In genomic region chr16:32877343-32878156, GRCm38 (mm10) we compare ENCODE assay signal across 7 mouse cellular contexts. TPM values are rescaled to one million over a fixed set of nuclear protein-coding genes. Genes with fewer than 3 reads are reported as not detected.
DNase-seq lines count a peak whose midpoint lies in the region; ATAC-seq and TF ChIP-seq lines count a peak whose summit lies in the region.

Gene Fyttd1 (plus strand): TSS chr16:32877500.
Gene Rubcn (minus strand): TSS chr16:32877766.

- TF ChIP-seq POLR2A in spleen, adult 2 months (IDR thresholded peaks at IDR 0.05; ENCODE audit: low read depth, low read length), result peak; percentile 66

- under 1% methylated on average over 75 of the region's 83 CpGs for WGBS in embryonic facial prominence, embryonic 11.5 days
- WGBS in limb, embryonic 12.5 days, result 1% methylated on average over 75 of the region's 83 CpGs
- under 1% methylated on average over 79 of the region's 83 CpGs for WGBS in midbrain, embryonic 15.5 days
- WGBS in spleen, adult 2 months, result under 1% methylated on average over 69 of the region's 83 CpGs

- H3K4me2 ChIP-seq in embryonic facial prominence, embryonic 11.5 days (ENCODE audit: low read depth, low read length), result peak within 1 kb of the TSS; percentile 79
- H3K4me2 ChIP-seq in limb, embryonic 12.5 days, result peak within 1 kb of the TSS; percentile 81
- peak within 1 kb of the TSS; percentile 86 for H3K4me2 ChIP-seq in midbrain, embryonic 15.5 days

- peak; percentile 20; the same call in 1 of the 2 replicates for TF ChIP-seq CTCF in spleen, adult 2 months (IDR thresholded peaks at IDR 0.05; ENCODE audit: extremely low read depth, insufficient read depth, insufficient read length, insufficient replicate concordance)

- peak; percentile 96 for ATAC-seq in embryonic facial prominence, embryonic 11.5 days (replicated peaks; ENCODE audit: insufficient number of reproducible peaks, low FRiP score, low TSS enrichment, low read depth)
- peak; percentile 95 for ATAC-seq in limb, embryonic 12.5 days (ENCODE audit: insufficient number of reproducible peaks, insufficient read depth, low FRiP score, low TSS enrichment, low read depth)
- ATAC-seq in midbrain, embryonic 15.5 days (replicated peaks), result peak; percentile 98

- no peaks in the 10 kb centered on the region for H3K36me3 ChIP-seq in embryonic facial prominence, embryonic 11.5 days (replicated peaks; ENCODE audit: control insufficient read depth, insufficient read depth, low read depth, low read length)
- no peaks in the 10 kb centered on the region; the same call in 1 of the 2 replicates for H3K36me3 ChIP-seq in limb, embryonic 12.5 days
- H3K36me3 ChIP-seq in midbrain, embryonic 15.5 days (replicated peaks), result no peaks in the 10 kb centered on the region
- H3K36me3 ChIP-seq in spleen, adult 2 months (ENCODE audit: control insufficient read depth, insufficient read depth, low read length), result no peaks in the 10 kb centered on the region

- H3K4me3 ChIP-seq in embryonic facial prominence, embryonic 11.5 days (ENCODE audit: low read depth, low read length), result peak within 1 kb of the TSS; percentile 69
- H3K4me3 ChIP-seq in limb, embryonic 12.5 days (replicated peaks), result peak within 1 kb of the TSS; percentile 94
- H3K4me3 ChIP-seq in midbrain, embryonic 15.5 days, result peak within 1 kb of the TSS; percentile 76
- peak within 1 kb of the TSS; percentile 94 for H3K4me3 ChIP-seq in spleen, adult 2 months (ENCODE audit: extremely low read depth, insufficient read depth, insufficient read length)

- DNase-seq in adrenal gland, postnatal 14 days, result peak; percentile 98
- DNase-seq in embryonic facial prominence, embryonic 11.5 days (ENCODE audit: low spot score), result peak; percentile 96
- DNase-seq in heart, adult 11 months, result peak; percentile 100
- DNase-seq in kidney, adult 18-20 months, result peak; percentile 95
- DNase-seq in spleen, adult 2 months (ENCODE audit: low read depth in 1 of 2, low spot score in 2 of 2), result peak; percentile 88 to 93

- peak within 1 kb of the TSS; percentile 93 for H3K9ac ChIP-seq in embryonic facial prominence, embryonic 11.5 days (replicated peaks; ENCODE audit: low read length)
- H3K9ac ChIP-seq in limb, embryonic 12.5 days (replicated peaks), result peak within 1 kb of the TSS; percentile 92
- peak within 1 kb of the TSS; percentile 94 for H3K9ac ChIP-seq in midbrain, embryonic 15.5 days

- no peaks in the 10 kb centered on the region for H3K27me3 ChIP-seq in embryonic facial prominence, embryonic 11.5 days (ENCODE audit: control insufficient read depth, insufficient read depth, low read length)
- no peaks in the 10 kb centered on the region for H3K27me3 ChIP-seq in limb, embryonic 12.5 days
- no peaks in the 10 kb centered on the region for H3K27me3 ChIP-seq in midbrain, embryonic 15.5 days (replicated peaks)
- H3K27me3 ChIP-seq in spleen, adult 2 months (ENCODE audit: control insufficient read depth, insufficient read depth, low read length), result no peaks in the 10 kb centered on the region

- peaks cover 3% of the 10 kb centered on the region; the same call in 1 of the 2 replicates for H3K4me1 ChIP-seq in embryonic facial prominence, embryonic 11.5 days (ENCODE audit: control insufficient read depth, insufficient read depth, low read length)
- peaks cover 15% of the 10 kb centered on the region for H3K4me1 ChIP-seq in limb, embryonic 12.5 days (replicated peaks)
- H3K4me1 ChIP-seq in midbrain, embryonic 15.5 days, result peaks cover 27% of the 10 kb centered on the region
- peaks cover 7% of the 10 kb centered on the region; the same call in 1 of the 2 replicates for H3K4me1 ChIP-seq in spleen, adult 2 months (ENCODE audit: control insufficient read depth, insufficient read depth, insufficient read length)

- no peaks in the 10 kb centered on the region for H3K9me3 ChIP-seq in embryonic facial prominence, embryonic 11.5 days (replicated peaks; ENCODE audit: control insufficient read depth, low read length)
- H3K9me3 ChIP-seq in limb, embryonic 12.5 days, result no peaks in the 10 kb centered on the region
- no peaks in the 10 kb centered on the region for H3K9me3 ChIP-seq in midbrain, embryonic 15.5 days

- peak within 1 kb of the TSS; percentile 62; the same call in 1 of the 2 replicates for H3K27ac ChIP-seq in embryonic facial prominence, embryonic 11.5 days (replicated peaks; ENCODE audit: low read depth, low read length)
- H3K27ac ChIP-seq in limb, embryonic 12.5 days, result peak within 1 kb of the TSS; percentile 85
- peak within 1 kb of the TSS; percentile 92 for H3K27ac ChIP-seq in midbrain, embryonic 15.5 days
- peak within 1 kb of the TSS; percentile 92 for H3K27ac ChIP-seq in spleen, adult 2 months (ENCODE audit: insufficient read depth, low read length)

RNA-seq across cellular contexts. Expression of gene Fyttd1, which starts in this region (rescaled TPM):
- 99.8 and 104 TPM in 2 replicates for total RNA-seq in adrenal gland, postnatal 14 days (2021)
- 147 and 156 TPM in 2 replicates for polyA plus RNA-seq in embryonic facial prominence, embryonic 11.5 days (2014; fragmentation: Nextera tagmentation; extraction: Ambion mirVana)
- polyA plus RNA-seq in limb, embryonic 12.5 days (2016; fragmentation: Nextera tagmentation; extraction: Ambion mirVana), result 118 and 121 TPM in 2 replicates
- 100 and 110 TPM in 2 replicates for polyA plus RNA-seq in midbrain, embryonic 15.5 days (2015; fragmentation: Nextera tagmentation; extraction: Ambion mirVana)
- polyA plus RNA-seq in spleen, adult 2 months (2012; rRNA removed), result 3.7 and 4.1 TPM in 2 replicates

RNA-seq across cellular contexts. Expression of gene Rubcn, which starts in this region (rescaled TPM):
- total RNA-seq in adrenal gland, postnatal 14 days (2021), result 27.9 and 32.7 TPM in 2 replicates
- 10.5 and 12.7 TPM in 2 replicates for polyA plus RNA-seq in embryonic facial prominence, embryonic 11.5 days (2014; fragmentation: Nextera tagmentation; extraction: Ambion mirVana)
- 16.3 and 19.3 TPM in 2 replicates for polyA plus RNA-seq in limb, embryonic 12.5 days (2016; fragmentation: Nextera tagmentation; extraction: Ambion mirVana)
- polyA plus RNA-seq in midbrain, embryonic 15.5 days (2015; fragmentation: Nextera tagmentation; extraction: Ambion mirVana), result 37.3 and 38.0 TPM in 2 replicates
- polyA plus RNA-seq in spleen, adult 2 months (2012; rRNA removed), result 74.6 and 88.1 TPM in 2 replicates

Comparison
In these comparisons a context has a peak if more than half of its experiments do, and no peak if none do; other contexts are left out.
1. Peak in every context shown above with its lines: DNase-seq, ATAC-seq, H3K4me3 ChIP-seq and H3K27ac ChIP-seq.
2. RNA of gene Fyttd1 (polyA plus RNA-seq): 147 to 156 TPM in embryonic facial prominence, embryonic 11.5 days, 118 to 121 TPM in limb, embryonic 12.5 days and 100 to 110 TPM in midbrain, embryonic 15.5 days; 3.7 to 4.1 TPM in spleen, adult 2 months; every median in the first group is over 10 times any median in the second.